Mouse (Mus musculus): ENCODE data around the gene Zfp956. TPM values are rescaled to one million over a fixed set of nuclear protein-coding genes. Genes with fewer than 3 reads are reported as not detected.

The Zfp956 gene
- total RNA-seq (2021), result 10 to 100 TPM; 23.8 to 24.8 TPM

- peak; percentile 94 to 95 for DNase-seq (ENCODE audit: extremely low spot score in 1 of 2, low spot score in 2 of 2)
- intact Hi-C loops (cut with DNase I), result no loop called here
Observed at GRCm38 (mm10) chr6:47953191-47953726, at the start of gene Zfp956. Gene Zfp956 (plus strand): TSS chr6:47953390.

- intact Hi-C loops (cut with DNase I), result no loop called here
- no peak for DNase-seq (ENCODE audit: extremely low spot score in 1 of 2, low spot score in 2 of 2)
Observed at GRCm38 (mm10) chr6:47903587-47903986, 49.6 kb upstream of the Zfp956 start.

DNA sequence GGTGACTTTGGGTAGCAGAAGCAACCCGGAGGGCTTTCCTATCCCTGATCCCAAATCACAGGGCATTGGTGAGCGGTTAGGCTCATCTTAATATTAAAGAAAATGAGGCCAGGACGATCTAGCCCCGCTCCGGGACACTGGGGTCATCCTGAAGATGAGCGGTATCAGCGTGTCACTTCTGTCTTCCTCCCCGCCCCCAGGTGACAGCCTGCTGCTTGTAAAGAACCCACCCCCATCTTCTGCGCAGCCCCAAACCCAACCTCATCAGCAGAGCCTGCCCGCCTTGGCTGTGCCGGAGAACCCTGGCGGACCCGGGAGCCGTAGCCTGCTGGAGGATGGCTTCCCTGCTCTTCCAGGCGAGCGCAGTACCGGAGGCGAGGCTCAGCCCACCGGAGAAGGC, 48.8 kb upstream of the Zfp956 start:
- intact Hi-C loops (cut with DNase I), result no loop called here
- DNase-seq (ENCODE audit: extremely low spot score in 1 of 2, low spot score in 2 of 2), result peak in 1 of 2 experiments; percentile 25

DNA sequence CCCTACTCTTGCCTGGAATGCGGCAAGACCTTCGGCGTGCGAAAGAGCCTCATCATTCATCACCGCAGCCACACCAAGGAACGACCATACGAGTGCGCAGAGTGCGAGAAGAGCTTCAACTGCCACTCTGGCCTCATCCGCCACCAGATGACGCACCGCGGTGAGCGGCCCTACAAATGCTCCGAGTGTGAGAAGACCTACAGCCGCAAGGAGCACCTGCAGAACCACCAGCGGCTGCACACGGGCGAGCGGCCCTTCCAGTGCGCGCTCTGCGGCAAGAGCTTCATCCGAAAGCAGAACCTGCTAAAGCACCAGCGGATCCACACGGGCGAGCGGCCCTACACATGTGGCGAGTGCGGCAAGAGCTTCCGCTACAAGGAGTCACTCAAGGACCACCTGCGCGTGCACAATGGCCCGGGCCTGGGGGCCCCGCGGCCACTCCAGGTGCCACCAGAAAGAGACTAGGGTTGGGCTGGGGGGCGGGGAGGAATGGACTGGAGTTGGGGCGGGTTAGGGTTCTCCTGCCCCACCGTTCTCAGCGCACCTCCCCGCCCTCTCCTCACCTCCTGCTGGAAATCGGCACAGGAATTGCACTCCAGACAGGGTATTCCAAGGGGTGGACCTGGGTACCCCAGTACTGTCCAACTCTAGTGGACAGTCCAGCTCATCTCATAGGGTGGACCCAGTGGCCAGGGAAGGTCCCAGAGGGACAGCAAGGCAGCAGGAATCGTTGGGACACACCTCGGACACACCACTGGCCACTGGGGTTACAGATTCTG, 48.1 kb upstream of the Zfp956 start:
- intact Hi-C loops (cut with DNase I), result no loop called here
- no peak for DNase-seq (ENCODE audit: extremely low spot score in 1 of 2, low spot score in 2 of 2)

- intact Hi-C loops (cut with DNase I), result no loop called here
- DNase-seq (ENCODE audit: extremely low spot score in 1 of 2, low spot score in 2 of 2), result no peak
Observed at GRCm38 (mm10) chr6:47906326-47906725, 46.9 kb upstream of the Zfp956 start.

- DNase-seq (ENCODE audit: extremely low spot score in 1 of 2, low spot score in 2 of 2), result no peak
- intact Hi-C loops (cut with DNase I), result no loop called here
Observed at GRCm38 (mm10) chr6:47909007-47909406, 44.2 kb upstream of the Zfp956 start.

DNA sequence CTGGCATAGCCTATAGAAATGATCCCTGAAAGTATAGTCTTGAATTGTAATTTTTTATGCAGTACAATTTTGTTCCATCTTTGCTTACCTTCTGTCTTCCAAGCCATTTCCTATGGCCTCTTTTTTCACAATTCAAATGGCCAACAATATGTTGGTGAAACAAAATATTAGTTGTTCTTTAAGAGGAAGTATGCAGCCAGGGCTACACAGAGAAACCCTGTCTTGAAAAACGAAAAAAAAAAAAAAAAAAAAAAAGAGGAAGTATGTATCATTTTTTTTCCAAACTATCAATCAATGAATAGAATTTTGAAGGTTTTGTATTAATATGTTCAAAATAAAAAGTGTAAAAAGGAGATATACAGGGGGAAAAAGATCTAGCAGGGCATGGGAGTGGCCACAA, 41.5 kb upstream of the Zfp956 start:
- intact Hi-C loops (cut with DNase I), result no loop called here
- DNase-seq (ENCODE audit: extremely low spot score in 1 of 2, low spot score in 2 of 2), result no peak

DNA sequence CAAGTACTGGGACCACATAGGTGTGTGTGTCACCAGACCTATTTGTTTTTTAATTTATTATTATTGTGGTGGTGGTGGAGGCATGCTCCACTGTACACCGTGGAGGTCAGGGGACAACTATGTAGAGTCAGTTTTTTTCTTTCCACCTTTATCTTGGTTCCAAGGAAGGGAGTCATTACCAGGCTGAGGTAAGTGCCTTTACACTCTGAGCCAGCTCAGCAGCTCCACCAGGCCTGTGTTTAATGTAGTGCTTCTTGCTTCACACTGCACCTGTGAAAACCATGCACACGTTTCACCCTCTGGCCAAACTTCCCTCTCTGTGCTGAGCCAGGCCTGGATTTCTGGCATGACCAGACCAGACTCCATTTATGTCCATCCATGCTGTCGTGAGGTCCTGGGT, 40.2 kb upstream of the Zfp956 start:
- no peak for DNase-seq (ENCODE audit: extremely low spot score in 1 of 2, low spot score in 2 of 2)
- intact Hi-C loops (cut with DNase I), result no loop called here

- intact Hi-C loops (cut with DNase I), result no loop called here
- no peak for DNase-seq (ENCODE audit: extremely low spot score in 1 of 2, low spot score in 2 of 2)
Observed at GRCm38 (mm10) chr6:47917051-47917450, 36.1 kb upstream of the Zfp956 start.

- no peak for DNase-seq (ENCODE audit: extremely low spot score in 1 of 2, low spot score in 2 of 2)
- intact Hi-C loops (cut with DNase I), result no loop called here
Observed at GRCm38 (mm10) chr6:47918768-47919274, 34.4 kb upstream of the Zfp956 start.

GRCm38 (mm10) chr6:47919646-47920446, 33.3 kb upstream of the Zfp956 start:
- intact Hi-C loops (cut with DNase I), result no loop called here
- DNase-seq (ENCODE audit: extremely low spot score in 1 of 2, low spot score in 2 of 2), result no peak

DNA sequence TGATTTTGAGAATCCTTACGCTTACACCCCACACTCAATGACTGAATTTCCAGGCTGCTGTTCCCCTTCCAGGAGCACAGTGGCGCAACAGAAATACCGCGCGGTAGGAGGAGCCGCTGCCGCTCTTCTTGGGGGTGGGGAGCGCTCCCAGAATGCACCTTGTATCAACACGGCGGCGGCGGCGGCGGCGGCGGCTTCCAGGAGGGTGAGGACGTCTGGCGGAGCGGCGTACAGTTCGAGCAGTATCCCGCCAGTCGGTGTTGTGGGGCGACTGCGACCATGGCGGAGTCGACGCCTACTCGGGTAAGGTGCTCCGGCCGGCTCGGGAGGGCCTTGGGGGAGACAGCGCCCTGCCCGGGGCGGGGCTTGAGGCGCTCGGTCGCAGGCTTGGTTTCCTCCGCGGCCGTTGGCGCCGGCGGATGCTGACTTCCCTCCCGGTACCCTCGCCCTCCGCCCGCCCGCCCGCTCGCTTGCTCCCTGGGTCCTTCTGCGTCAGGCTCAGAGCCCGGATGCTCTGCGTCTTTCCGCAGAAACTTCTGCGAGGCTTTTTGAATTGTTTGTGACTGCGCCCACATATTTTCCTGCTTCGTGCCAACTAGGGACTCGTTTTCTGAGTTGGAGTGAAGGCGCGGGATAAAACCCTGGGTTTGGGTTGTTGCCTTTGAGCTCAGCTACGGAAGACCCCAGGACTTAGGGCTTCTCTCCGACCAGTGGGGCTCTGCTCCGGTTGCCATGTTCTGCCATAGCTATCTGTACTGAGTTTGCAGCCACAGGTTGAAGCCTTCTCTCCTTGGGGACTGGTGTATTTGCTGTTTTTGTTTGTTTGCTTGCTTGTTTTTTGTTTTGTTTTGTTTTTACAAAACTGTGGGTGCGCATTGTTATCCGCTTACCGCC, 32.5 kb upstream of the Zfp956 start, which contains the start of gene Zfp212:
TSS of gene Zfp212 (plus strand) at position 30 of the 894 bp plus-strand sequence.
- intact Hi-C loops (cut with DNase I), result no loop called here
- DNase-seq (ENCODE audit: extremely low spot score in 1 of 2, low spot score in 2 of 2), result peak; percentile 85 to 94

GRCm38 (mm10) chr6:47942461-47942860, 10.7 kb upstream of the Zfp956 start:
- DNase-seq (ENCODE audit: extremely low spot score in 1 of 2, low spot score in 2 of 2), result no peak
- intact Hi-C loops (cut with DNase I), result no loop called here

GRCm38 (mm10) chr6:47943021-47943691, 10.0 kb upstream of the Zfp956 start:
- DNase-seq (ENCODE audit: extremely low spot score in 1 of 2, low spot score in 2 of 2), result peak; percentile 22 to 79
- intact Hi-C loops (cut with DNase I), result no loop called here

- intact Hi-C loops (cut with DNase I), result no loop called here
- DNase-seq (ENCODE audit: extremely low spot score in 1 of 2, low spot score in 2 of 2), result no peak
Observed at GRCm38 (mm10) chr6:47943721-47944120, 9.5 kb upstream of the Zfp956 start.

GRCm38 (mm10) chr6:47947388-47947787, 5.8 kb upstream of the Zfp956 start:
- intact Hi-C loops (cut with DNase I), result no loop called here
- DNase-seq (ENCODE audit: extremely low spot score in 1 of 2, low spot score in 2 of 2), result no peak

- no peak for DNase-seq (ENCODE audit: extremely low spot score in 1 of 2, low spot score in 2 of 2)
- intact Hi-C loops (cut with DNase I), result no loop called here
Observed at GRCm38 (mm10) chr6:47954425-47954824, 1.2 kb downstream of the Zfp956 start.

DNA sequence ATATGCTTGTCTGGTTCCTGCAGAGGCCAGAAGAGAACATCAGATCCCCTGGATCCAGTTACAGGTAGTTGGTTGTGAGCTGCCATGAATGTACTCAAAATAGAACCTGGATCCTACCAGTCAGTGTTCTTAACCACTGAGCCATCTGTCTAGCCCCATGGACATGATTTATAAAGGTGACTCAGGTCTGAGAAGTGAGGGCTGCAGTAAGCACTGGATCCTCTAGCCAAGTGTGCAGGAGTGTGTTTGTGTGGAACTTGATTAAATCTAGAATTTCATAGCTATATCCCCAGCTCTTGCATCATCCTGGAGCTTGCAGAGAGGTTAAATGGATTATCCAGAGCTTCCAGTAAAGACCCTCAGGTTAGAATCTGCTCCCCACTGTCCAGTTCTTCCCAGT, 4.6 kb downstream of the Zfp956 start:
- no peak for DNase-seq (ENCODE audit: extremely low spot score in 1 of 2, low spot score in 2 of 2)
- intact Hi-C loops (cut with DNase I), result no loop called here

Data from left cerebral cortex, postnatal 10 days (tissue).